In genomic region chr1:119367546-119367945, GRCm38 (mm10) we compare ENCODE assay signal across 26 mouse cellular contexts. TPM values are rescaled to one million over a fixed set of nuclear protein-coding genes. Genes with fewer than 3 reads are reported as not detected.
DNase-seq lines count a peak whose midpoint lies in the region; ATAC-seq lines count a peak whose summit lies in the region.
"Had no signal": no experiment of that assay in that cellular context is flagged by ENCODE, and none has a peak within 500 bp of the region (broad histone marks: within the 10 kb centered on the region; RNA-seq: fewer than 3 reads in every experiment).

No protein-coding gene starts in this region.

- H3K4me3 ChIP-seq in neural tube, embryonic 11.5 days (ENCODE audit: low read depth, low read length): no peak overlapping the region
- no peak overlapping the region for H3K4me3 ChIP-seq in neural tube, embryonic 15.5 days (replicated peaks)
- no peak overlapping the region for H3K4me3 ChIP-seq in neural tube, embryonic 13.5 days
- H3K4me3 ChIP-seq: forebrain, embryonic 10.5 days; forebrain, embryonic 15.5 days; heart, embryonic 12.5 days; heart, embryonic 15.5 days had no signal

- no peaks in the 10 kb centered on the region for H3K36me3 ChIP-seq in neural tube, embryonic 11.5 days (ENCODE audit: control insufficient read depth, insufficient read depth, low read length)
- no peaks in the 10 kb centered on the region for H3K36me3 ChIP-seq in neural tube, embryonic 15.5 days
- H3K36me3 ChIP-seq in neural tube, embryonic 13.5 days: no peaks in the 10 kb centered on the region
- H3K36me3 ChIP-seq: forebrain, embryonic 10.5 days; forebrain, embryonic 15.5 days; G1E; heart, embryonic 12.5 days; heart, embryonic 15.5 days had no signal

- peak; percentile 66 for DNase-seq in heart, adult 11 months
- DNase-seq in heart, adult 8-10 months (ENCODE audit: low spot score): no peak
- no peak for DNase-seq in neural tube, embryonic 11.5 days (ENCODE audit: low spot score)
- no peak for DNase-seq in kidney, postnatal 10 days
- DNase-seq: adrenal gland, postnatal 10 days; adrenal gland, postnatal 36 days; B cell, adult 2 months; cerebellum, adult 18-20 months; cerebellum, adult 9-10 months; cerebellum, postnatal 14 days; gastrocnemius, postnatal 25 days; heart, postnatal 10 days; heart, postnatal 36 days had no signal

- no peaks in the 10 kb centered on the region for H3K4me1 ChIP-seq in neural tube, embryonic 11.5 days (ENCODE audit: control insufficient read depth, insufficient read depth, low read length)
- no peaks in the 10 kb centered on the region for H3K4me1 ChIP-seq in neural tube, embryonic 15.5 days
- H3K4me1 ChIP-seq in neural tube, embryonic 13.5 days (replicated peaks): no peaks in the 10 kb centered on the region; the same call in 1 of the 2 replicates
- H3K4me1 ChIP-seq: forebrain, embryonic 15.5 days; heart, embryonic 12.5 days; heart, embryonic 15.5 days had no signal

- no peak overlapping the region for H3K4me2 ChIP-seq in neural tube, embryonic 11.5 days (ENCODE audit: low read depth)
- H3K4me2 ChIP-seq in neural tube, embryonic 15.5 days: no peak overlapping the region
- H3K4me2 ChIP-seq in neural tube, embryonic 13.5 days: no peak overlapping the region
- H3K4me2 ChIP-seq: forebrain, embryonic 15.5 days; heart, embryonic 12.5 days; heart, embryonic 15.5 days had no signal

- H3K27me3 ChIP-seq in neural tube, embryonic 11.5 days (ENCODE audit: control insufficient read depth, insufficient read depth, low read length): no peaks in the 10 kb centered on the region
- no peaks in the 10 kb centered on the region for H3K27me3 ChIP-seq in neural tube, embryonic 15.5 days (replicated peaks)
- no peaks in the 10 kb centered on the region for H3K27me3 ChIP-seq in neural tube, embryonic 13.5 days
- H3K27me3 ChIP-seq: CH12.LX; forebrain, embryonic 15.5 days; heart, embryonic 12.5 days; heart, embryonic 15.5 days; Patski had no signal

- no peak overlapping the region for H3K9ac ChIP-seq in neural tube, embryonic 11.5 days (ENCODE audit: low read length)
- H3K9ac ChIP-seq in neural tube, embryonic 15.5 days (replicated peaks): no peak overlapping the region
- H3K9ac ChIP-seq in neural tube, embryonic 13.5 days: no peak overlapping the region
- H3K9ac ChIP-seq: forebrain, embryonic 15.5 days; heart, embryonic 12.5 days; heart, embryonic 15.5 days had no signal

- WGBS in neural tube, embryonic 11.5 days: 61% methylated on average over 12 of the region's 12 CpGs
- WGBS in neural tube, embryonic 15.5 days: 36% methylated on average over 12 of the region's 12 CpGs
- WGBS in neural tube, embryonic 13.5 days: 38% methylated on average over 12 of the region's 12 CpGs

- no peaks in the 10 kb centered on the region for H3K9me3 ChIP-seq in neural tube, embryonic 11.5 days (ENCODE audit: control insufficient read depth, low read length)
- no peaks in the 10 kb centered on the region for H3K9me3 ChIP-seq in neural tube, embryonic 15.5 days (replicated peaks)
- H3K9me3 ChIP-seq in neural tube, embryonic 13.5 days: no peaks in the 10 kb centered on the region
- H3K9me3 ChIP-seq: forebrain, embryonic 10.5 days; forebrain, embryonic 15.5 days; heart, embryonic 12.5 days; heart, embryonic 15.5 days had no signal

- ATAC-seq in neural tube, embryonic 11.5 days (ENCODE audit: insufficient read depth, low FRiP score, low TSS enrichment): peak; percentile 50; the same call in 1 of the 2 replicates
- no peak for ATAC-seq in neural tube, embryonic 15.5 days (ENCODE audit: low FRiP score)
- peak; percentile 72; the same call in 1 of the 2 replicates for ATAC-seq in neural tube, embryonic 13.5 days (ENCODE audit: low read depth)
- ATAC-seq: forebrain, embryonic 15.5 days; hindbrain, postnatal 0 days; inflammation-experienced regulatory T-cells, adult 6 months; intestine, embryonic 16.5 days; Patski had no signal

- no peak overlapping the region for H3K27ac ChIP-seq in neural tube, embryonic 11.5 days (ENCODE audit: low read depth, low read length)
- H3K27ac ChIP-seq in neural tube, embryonic 15.5 days (replicated peaks): no peak overlapping the region
- no peak overlapping the region for H3K27ac ChIP-seq in neural tube, embryonic 13.5 days (replicated peaks)
- H3K27ac ChIP-seq: forebrain, embryonic 10.5 days; forebrain, embryonic 15.5 days; heart, embryonic 15.5 days; hindbrain, postnatal 0 days had no signal

RNA-seq across cellular contexts. Expression of gene Inhbb, which starts 54.5 kb away (rescaled TPM):
- total RNA-seq in heart, adult 8-10 months (2022): 1 to 10 TPM in 3 of 4 experiments, under 1 TPM in 1; 0.60 to 2.3 (median 1.1) TPM
- 0.51 and 0.64 TPM in 2 replicates for polyA plus RNA-seq in neural tube, embryonic 11.5 days (2014; fragmentation: Nextera tagmentation; extraction: Ambion mirVana)
- polyA plus RNA-seq in neural tube, embryonic 15.5 days (2015; fragmentation: Nextera tagmentation; extraction: Ambion mirVana): 2.1 and 2.4 TPM in 2 replicates
- 2.4 and 2.7 TPM in 2 replicates for polyA plus RNA-seq in neural tube, embryonic 13.5 days (2015; fragmentation: Nextera tagmentation; extraction: Ambion mirVana)
- total RNA-seq: CH12.LX; granulocyte monocyte progenitor cell, adult 5-6 weeks had no signal
- polyA plus RNA-seq: G1E; inflammation-experienced regulatory T-cells, adult 6 months had no signal
